Mouse (Mus musculus) adrenal gland, postnatal 14 days (tissue): ENCODE measurements around the gene Epb41l5. TPM values are rescaled to one million over a fixed set of nuclear protein-coding genes. Genes with fewer than 3 reads are reported as not detected.
A peak's percentile ranks its signal among the peaks of the same experiment; 100 is the strongest.

Source experiments
- DNase-seq: peaks from one replicate; pipeline ENCODE4 v3.0.0; 2021; ENCODE audit warnings: mixed read lengths
- long read RNA-seq, 2 experiments: library from polyadenylated mRNA; stranded (forward); transcript quantifications; one replicate each; pipeline ENCODE4 v2.0.0; 2021
- total RNA-seq: library from RNA; stranded (reverse); gene quantifications from 2 replicates; pipeline ENCODE4 v1.2.3, GENCODE M21; 2021

The Epb41l5 gene
- total RNA-seq = 8.3 and 10.2 TPM in 2 replicates
- long read RNA-seq, experiment 1, full-length matches to known transcripts = 2 of 3 reads
- long read RNA-seq, experiment 1, partial matches to known transcripts = 0 of 3 reads
- long read RNA-seq, experiment 1, other reads (novel, unspliced or antisense) = 1 of 3 reads
- long read RNA-seq, experiment 2, full-length matches to known transcripts = 3 of 6 reads
- long read RNA-seq, experiment 2, partial matches to known transcripts = 0 of 6 reads
- long read RNA-seq, experiment 2, other reads (novel, unspliced or antisense) = 3 of 6 reads

DNA sequence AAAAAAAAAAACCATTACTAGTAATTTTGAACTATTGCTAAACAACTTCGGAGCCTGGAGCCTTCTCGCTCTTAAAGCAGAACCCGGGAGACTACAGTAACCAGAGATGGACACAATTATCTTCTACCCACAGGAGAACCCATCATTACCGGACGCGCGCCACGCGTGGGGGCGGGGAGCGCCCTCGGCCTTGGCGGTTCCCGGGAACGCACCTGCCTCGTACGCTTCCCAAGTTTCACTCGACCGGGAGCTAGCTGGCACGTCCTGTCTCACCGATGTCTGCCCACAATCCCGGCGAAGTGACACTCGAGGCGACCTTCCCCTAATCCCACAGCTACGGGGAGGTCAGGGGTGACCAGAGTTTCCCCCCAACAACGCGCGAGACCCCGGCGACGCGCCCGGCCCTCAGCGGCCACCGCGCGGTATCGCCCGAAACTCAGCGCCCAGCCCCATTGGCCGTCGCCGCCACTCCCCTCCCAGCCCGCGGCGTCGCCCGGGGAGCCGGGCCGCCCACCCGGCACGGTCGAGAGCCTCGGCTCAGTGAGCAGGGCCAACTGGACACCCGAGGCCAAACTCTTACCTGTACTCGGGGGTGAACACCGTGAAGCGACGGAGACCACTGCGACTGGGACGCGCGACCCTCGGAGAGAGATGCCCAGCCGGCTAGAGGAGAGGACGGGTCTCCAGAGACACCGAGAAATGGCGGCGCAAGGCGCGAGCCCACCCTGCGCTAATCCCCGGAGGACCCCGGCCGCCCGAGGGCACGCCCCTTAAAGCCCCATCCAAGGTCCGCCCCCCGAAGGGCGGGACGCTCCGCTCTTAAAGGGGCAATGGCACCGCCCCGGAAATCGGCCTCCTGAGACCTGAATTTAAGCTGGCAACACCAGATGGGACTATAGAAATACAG lies at the start of gene Epb41l5:
Gene Epb41l5, minus strand, starts transcription at position 796 of the 907 bp plus-strand sequence.
- DNase-seq = peak; percentile 91

GRCm38 (mm10) chr1:119696860-119697259 lies 48.1 kb upstream of the Epb41l5 start:
- no peak for DNase-seq

DNA sequence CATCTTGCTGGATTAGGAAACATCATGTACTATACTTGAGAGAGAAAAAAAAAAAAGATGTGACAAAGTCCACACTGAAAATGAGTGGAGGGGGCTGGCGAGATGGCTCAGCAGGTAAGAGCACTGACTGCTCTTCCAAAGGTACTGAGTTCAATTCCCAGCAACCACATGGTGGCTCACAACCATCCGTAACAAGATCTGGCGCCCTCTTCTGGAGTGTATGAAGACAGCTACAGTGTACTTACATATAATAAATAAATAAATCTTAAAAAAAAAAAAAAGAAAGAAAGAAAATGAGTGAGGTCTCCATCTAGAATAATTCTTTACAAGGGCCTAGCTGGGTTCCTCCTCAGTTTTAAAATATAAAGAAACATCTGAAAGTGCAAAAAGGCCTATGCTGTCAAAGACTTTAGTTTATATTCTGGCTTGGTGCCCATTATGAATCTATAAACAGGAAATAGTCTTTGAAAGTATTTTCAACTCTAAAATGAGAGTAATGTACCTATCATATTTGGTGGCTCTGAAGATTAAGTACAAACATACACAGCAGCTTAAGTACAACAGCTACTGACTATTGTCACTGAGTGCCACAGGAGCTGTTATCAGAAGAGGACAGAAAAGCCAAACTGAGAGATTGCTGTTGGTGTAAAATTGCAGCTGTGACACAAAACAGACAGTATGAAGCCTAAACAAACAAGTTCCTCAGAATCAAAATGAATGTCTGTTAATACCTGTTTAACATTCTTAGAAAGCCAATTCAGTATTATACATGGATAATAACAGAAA lies 37.2 kb upstream of the Epb41l5 start:
- no peak for DNase-seq

- DNase-seq = no peak
Observed at GRCm38 (mm10) chr1:119681663-119682213, 32.9 kb upstream of the Epb41l5 start.

DNA sequence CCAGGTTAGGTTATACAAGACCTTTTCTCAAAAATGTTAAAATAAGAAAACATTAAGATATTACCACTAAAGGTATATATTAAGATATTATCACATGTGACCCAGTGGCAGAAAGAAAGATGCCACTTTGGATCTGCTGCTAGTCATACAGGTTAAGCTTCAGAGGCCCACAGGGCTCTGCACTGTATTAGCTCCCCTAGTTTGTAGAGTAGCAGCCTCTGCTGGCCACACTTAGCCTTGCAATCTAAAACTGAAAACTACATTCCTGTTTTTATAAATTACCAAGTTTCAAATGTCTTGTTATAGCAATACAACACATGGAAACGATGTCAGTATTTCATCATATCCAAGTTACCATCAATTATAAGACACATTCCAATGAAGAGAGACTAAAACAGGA lies 26.2 kb upstream of the Epb41l5 start:
- DNase-seq = peak; percentile 49

- DNase-seq = no peak
Observed at GRCm38 (mm10) chr1:119666904-119667303, 18.1 kb upstream of the Epb41l5 start.

GRCm38 (mm10) chr1:119654307-119654706 lies 5.5 kb upstream of the Epb41l5 start:
- no peak for DNase-seq

DNA sequence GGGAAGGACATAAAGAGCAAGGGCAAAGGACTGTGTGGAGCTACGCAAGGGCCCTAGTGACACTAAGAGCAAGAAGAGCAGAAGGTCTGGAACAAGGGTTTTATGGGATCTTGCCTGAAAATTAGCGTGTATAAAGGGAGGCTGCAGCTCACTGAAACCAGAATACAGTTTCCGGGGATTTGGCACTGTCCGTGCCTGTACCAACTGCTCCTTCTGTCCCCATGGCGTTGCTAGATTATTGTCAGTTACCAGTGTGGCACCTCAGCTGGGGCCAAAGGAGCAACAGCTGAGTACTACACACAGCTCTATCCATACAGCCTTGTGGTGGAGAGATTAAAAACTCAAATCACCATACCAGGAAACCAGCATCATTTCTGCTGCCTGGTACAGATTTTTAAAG lies 1.6 kb upstream of the Epb41l5 start:
- DNase-seq = no peak

DNA sequence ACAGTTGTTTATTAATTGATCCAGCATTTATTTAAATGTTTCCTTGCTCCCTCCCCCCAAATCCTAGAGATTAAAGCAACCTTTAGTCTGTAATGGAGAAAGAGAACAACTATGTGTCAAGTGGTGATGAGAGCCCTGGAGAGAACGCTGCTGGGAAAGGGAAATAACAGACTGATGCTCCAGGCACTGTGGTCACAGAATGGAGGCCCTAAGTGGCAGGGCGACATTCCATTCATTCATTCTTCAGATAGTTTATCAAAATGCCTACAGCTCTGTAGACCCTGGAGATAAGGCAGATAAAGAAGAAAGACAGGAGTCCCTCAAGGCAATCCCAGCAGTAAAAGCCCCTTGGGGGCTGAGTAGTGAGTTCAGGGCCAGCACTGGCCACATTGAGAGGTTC lies 827 bp upstream of the Epb41l5 start:
- no peak for DNase-seq

GRCm38 (mm10) chr1:119646356-119646755 lies 2.4 kb downstream of the Epb41l5 start:
- no peak for DNase-seq

GRCm38 (mm10) chr1:119642367-119642766 lies 6.4 kb downstream of the Epb41l5 start:
- DNase-seq = no peak

DNA sequence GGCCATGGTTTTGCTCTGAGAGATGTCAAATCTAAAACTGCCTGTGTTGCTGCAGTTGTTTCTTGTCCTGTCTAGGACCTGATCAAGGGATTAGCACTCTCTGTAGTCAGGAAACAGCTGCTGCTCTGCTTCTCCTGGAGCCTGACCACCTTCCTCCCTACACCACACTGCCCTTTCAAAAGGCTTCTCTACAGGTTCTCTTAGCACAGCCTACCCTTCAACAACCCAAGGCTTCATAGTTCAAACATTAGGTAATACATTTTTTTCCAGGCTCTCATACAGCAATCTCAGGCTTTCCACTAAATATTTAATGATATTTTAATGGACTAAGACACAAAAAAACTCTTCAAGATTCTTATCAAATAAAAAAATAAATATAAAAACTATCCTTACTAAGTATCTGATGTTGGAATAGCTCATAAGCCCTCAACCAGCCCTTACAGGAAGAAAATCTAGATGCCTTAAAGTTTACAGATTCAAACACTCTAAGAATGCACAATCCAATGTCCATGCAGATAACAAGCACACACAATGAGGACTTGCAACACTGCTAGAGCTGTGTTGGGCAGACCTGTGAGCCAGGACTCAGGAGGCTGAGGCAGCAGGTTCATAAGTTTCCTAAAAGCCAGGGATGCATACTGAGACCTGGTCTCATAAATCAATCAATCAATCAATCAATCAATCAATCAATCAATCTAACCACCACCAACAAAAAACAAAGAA lies 7.5 kb downstream of the Epb41l5 start:
- DNase-seq = no peak

- DNase-seq = peak; percentile 40
Observed at GRCm38 (mm10) chr1:119640006-119640405, 8.8 kb downstream of the Epb41l5 start.

GRCm38 (mm10) chr1:119637188-119638023 lies 11.4 kb downstream of the Epb41l5 start:
- DNase-seq = no peak

GRCm38 (mm10) chr1:119634746-119635145 lies 14.1 kb downstream of the Epb41l5 start:
- DNase-seq = no peak

DNA sequence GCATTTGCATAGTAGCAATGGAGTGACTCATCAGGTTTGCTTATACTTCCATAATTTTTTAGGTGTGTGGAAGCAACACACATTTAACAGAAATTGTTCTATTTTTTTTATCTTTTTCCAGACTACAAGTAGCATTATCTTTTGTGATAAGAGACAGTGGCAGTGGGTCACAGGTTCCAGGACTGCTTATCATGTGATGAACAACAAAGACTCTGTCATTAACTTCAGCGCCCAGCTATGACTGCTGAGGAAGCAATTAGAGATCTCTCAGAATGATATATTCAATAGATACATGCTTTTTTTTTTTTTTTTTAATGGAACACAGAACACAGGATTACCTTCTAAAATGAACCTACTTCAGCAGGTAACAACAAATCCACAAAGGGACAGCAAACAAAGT lies 18.4 kb downstream of the Epb41l5 start:
- no peak for DNase-seq

DNA sequence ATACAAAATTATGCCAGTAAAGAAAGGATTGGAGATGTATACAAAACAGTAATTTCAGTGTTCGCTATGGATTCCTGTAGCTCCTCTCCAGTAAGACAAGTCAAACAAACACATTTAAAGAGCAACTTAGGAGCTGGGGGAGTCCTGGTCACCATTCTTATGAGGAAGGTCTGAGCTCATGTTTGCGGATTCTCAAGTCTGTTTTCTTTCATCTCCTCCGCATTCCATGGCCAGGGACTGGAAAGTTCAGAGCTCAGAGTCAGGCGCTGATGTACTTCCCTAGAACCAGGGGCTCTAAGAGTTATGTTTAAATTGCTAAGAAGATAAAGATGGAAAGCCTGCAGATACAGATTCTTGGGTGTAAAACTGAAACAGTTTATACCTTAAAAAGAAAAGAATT lies 22.0 kb downstream of the Epb41l5 start:
- no peak for DNase-seq

DNA sequence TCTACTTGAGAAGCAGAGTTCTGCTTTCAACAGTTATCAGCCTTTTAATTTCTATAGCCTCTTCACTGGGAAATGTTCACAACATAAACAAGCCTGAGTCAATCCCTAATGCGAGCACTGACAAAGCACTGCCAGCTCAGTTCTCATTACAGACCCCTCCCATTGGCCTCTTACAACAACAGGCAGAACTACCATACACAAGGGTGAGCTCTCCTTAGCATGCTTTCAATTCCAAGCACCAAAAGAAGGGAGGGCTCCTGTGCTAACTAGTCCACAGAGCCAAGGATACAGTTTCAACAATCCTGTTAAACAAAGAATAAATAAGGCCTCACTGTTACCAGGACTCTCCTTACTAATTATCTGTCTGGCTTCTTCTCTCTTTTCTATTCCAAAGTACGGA lies 24.4 kb downstream of the Epb41l5 start:
- no peak for DNase-seq

GRCm38 (mm10) chr1:119605396-119605795 lies 43.4 kb downstream of the Epb41l5 start:
- no peak for DNase-seq

DNA sequence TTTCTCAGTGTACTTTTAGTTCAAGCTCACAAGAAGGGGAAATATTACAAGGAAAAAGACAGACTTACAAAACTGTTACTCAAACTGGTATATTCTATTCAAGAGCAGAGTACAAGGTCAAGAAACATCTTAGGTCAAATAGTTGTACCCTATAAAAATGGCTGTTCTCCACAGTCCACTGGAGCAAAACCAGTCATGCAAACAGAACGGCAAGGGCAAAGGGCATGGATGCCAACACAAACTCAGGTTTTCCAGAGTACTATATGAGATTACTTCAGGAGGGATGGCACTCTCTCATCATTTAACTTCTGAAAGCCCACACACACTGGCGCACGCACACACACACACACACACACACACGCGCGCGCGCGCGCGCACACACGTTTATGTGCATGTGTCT lies 46.4 kb downstream of the Epb41l5 start:
- DNase-seq = no peak

GRCm38 (mm10) chr1:119598855-119599254 lies 49.9 kb downstream of the Epb41l5 start:
- no peak for DNase-seq
